Mouse (Mus musculus) hindbrain, embryonic 11.5 days (tissue): ENCODE results near the gene Snx11. TPM values are rescaled to one million over a fixed set of nuclear protein-coding genes. Genes with fewer than 3 reads are reported as not detected.
"Not testable (repeated sequence)": the region's sequence is repeated elsewhere in the genome, so short reads cannot be mapped to it uniquely, and the experiment has no call there.

Experiments used
- ATAC-seq: fragments of 200-750 bp; cut with Nextera tagmentation; 2 replicates; pipeline ENCODE4 v1.8.0; 2017; ENCODE audit warnings: mild to moderate bottlenecking, moderate TSS enrichment, moderate library complexity; ENCODE audit not compliant: low FRiP score
- DNase-seq: peaks from one replicate; pipeline ENCODE4 v3.0.0-alpha.2; 2015; ENCODE audit warnings: low spot score
- H3K27ac ChIP-seq: fragments of 300-500 bp; sonication (generic); 2 replicates; pipeline ENCODE4 v1.5.1; 2014; ENCODE audit warnings: mild to moderate bottlenecking, low read depth, low read length
- H3K27me3 ChIP-seq: fragments of 300-500 bp; sonication (generic); 2 replicates; pipeline ENCODE4 v1.6.1; 2014; ENCODE audit warnings: mild to moderate bottlenecking, low read length, moderate library complexity, mixed read lengths; ENCODE audit not compliant: control insufficient read depth, insufficient read depth
- H3K36me3 ChIP-seq: fragments of 300-500 bp; sonication (generic); 2 replicates; pipeline ENCODE4 v1.6.1; 2014; ENCODE audit warnings: mild to moderate bottlenecking, low read length, moderate library complexity, mixed read lengths; ENCODE audit not compliant: control insufficient read depth, insufficient read depth
- H3K4me1 ChIP-seq: fragments of 300-500 bp; sonication (generic); replicated peaks from 2 replicates; pipeline ENCODE4 v1.6.1; 2014; ENCODE audit warnings: low read length, mixed read lengths; ENCODE audit not compliant: control insufficient read depth, insufficient read depth
- H3K4me2 ChIP-seq: fragments of 300-500 bp; sonication (generic); replicated peaks from 2 replicates; pipeline ENCODE4 v1.6.1; 2014; ENCODE audit warnings: mild to moderate bottlenecking, low read depth, low read length
- H3K4me3 ChIP-seq: fragments of 300-500 bp; sonication (generic); 2 replicates; pipeline ENCODE4 v1.5.1; 2014; ENCODE audit warnings: low read depth, low read length
- H3K9ac ChIP-seq: fragments of 300-500 bp; sonication (generic); 2 replicates; pipeline ENCODE4 v1.6.1; 2014; ENCODE audit warnings: low read depth, low read length
- H3K9me3 ChIP-seq: fragments of 300-500 bp; sonication (generic); 2 replicates; pipeline ENCODE4 v1.6.1; 2016; ENCODE audit warnings: low read length; ENCODE audit not compliant: control insufficient read depth
- WGBS: fragments of 180-500 bp; shearing (Covaris S2); extraction: QIAGEN DNeasy Blood & Tissue Kit; methylation state at CpG from one replicate; pipeline ENCODE4 v1.1.7; 2014; 5-methylcytosine and 5-hydroxymethylcytosine counted together
- polyA plus RNA-seq: library from polyadenylated mRNA; unstranded; fragments of >200 nt; fragmentation: Nextera tagmentation; extraction: Ambion mirVana; gene quantifications from 2 replicates; pipeline ENCODE4 v1.2.1, GENCODE M21; 2014

Snx11 gene
- polyA plus RNA-seq, 1 experiment from 2014 or later = 13.8 TPM

DNA sequence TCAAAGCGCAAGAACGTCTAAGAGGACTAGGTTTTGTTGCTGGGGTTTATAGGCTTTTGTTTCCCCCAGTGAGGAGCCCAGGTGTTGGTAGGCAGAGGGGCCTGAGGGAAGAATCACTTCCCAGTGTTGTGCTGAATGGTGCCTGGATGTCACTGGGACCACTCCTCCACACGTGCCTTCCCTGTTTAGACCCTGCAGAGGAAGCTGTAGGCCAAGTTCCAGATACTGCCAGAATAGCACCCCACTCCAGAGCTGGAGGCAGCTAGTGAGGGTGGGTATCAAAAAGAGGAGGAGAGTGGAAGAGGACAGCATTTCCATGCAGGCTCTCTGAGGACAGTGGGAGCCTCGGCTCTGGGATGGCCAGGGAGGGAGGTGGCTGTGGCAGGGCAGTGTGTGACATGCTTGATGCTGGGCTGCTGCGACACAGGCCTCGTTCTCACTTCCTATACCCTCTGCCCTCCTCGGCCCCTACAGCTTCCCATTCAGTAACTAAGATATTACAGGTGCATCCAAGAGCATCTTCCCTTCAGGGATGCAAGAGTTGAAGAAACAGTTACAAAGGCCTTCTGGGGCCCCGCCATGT is 40.9 kb upstream of the Snx11 start:
- DNase-seq = no peak
- Histone ChIP-seq H3K9me3 (no peaks in the 10 kb centered on the region), H3K27me3 (no peaks in the 10 kb centered on the region), H3K4me3 (no peak overlapping the region), H3K36me3 (peaks cover 17% of the 10 kb centered on the region; the same call in 1 of the 2 replicates), H3K27ac (no peak overlapping the region), H3K9ac (no peak overlapping the region), H3K4me2 (no peak overlapping the region), H3K4me1 (no peaks in the 10 kb centered on the region)
- no peak for ATAC-seq
- 86% methylated on average over 8 of the region's 8 CpGs for WGBS

DNA sequence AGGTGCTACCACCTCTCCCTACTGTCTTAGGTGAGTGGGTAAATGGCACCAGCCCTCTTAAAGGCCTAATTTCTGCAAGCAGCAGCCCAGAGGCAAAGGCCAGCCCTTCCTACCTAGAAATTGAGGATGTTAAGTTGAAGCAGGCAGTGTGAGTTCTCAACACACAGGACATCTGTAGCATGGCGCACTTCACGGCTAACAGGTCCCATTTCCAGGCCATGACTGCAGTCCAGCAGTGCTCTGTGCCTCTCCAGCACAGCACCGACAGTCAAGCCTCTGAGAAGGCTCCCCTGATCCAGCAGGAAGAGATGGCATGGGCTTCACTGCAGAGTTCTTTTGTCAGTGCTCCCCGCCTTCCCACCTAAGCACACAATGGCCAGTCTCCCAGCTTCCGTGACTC is 39.6 kb upstream of the Snx11 start:
- Histone ChIP-seq H3K9me3 (no peaks in the 10 kb centered on the region), H3K27ac (no peak overlapping the region), H3K4me2 (no peak overlapping the region), H3K27me3 (no peaks in the 10 kb centered on the region), H3K4me1 (no peaks in the 10 kb centered on the region), H3K9ac (no peak overlapping the region), H3K36me3 (peaks cover 17% of the 10 kb centered on the region; the same call in 1 of the 2 replicates), H3K4me3 (no peak overlapping the region)
- 72% methylated on average over 5 of the region's 5 CpGs for WGBS
- no peak for DNase-seq
- ATAC-seq = no peak

DNA sequence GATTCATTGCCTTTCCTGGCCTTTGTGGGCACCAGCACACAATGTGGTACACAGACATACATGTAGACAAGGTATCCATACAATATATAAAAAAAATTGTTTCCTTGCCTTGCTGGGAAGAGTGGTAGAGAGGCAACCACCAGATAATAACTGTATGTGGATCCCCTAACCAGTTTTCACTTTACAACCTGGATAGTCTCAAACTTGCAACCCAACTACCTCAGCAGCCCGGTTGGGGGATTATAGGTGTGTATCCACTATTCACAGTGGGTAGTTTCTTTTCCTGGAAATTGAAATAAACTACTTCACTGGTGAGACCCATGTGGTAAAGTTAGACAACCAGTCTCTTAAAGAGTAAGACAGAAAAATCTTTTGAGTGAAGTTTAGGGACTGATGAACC is 39.1 kb upstream of the Snx11 start:
- DNase-seq = no peak
- Histone ChIP-seq H3K36me3 (peaks cover 15% of the 10 kb centered on the region; the same call in 1 of the 2 replicates), H3K9ac (no peak overlapping the region), H3K4me1 (no peaks in the 10 kb centered on the region), H3K4me2 (no peak overlapping the region), H3K27ac (no peak overlapping the region), H3K27me3 (no peaks in the 10 kb centered on the region), H3K4me3 (no peak overlapping the region), H3K9me3 (no peaks in the 10 kb centered on the region)
- ATAC-seq = no peak
- WGBS = 100% methylated on average over 1 of the region's 1 CpGs

DNA sequence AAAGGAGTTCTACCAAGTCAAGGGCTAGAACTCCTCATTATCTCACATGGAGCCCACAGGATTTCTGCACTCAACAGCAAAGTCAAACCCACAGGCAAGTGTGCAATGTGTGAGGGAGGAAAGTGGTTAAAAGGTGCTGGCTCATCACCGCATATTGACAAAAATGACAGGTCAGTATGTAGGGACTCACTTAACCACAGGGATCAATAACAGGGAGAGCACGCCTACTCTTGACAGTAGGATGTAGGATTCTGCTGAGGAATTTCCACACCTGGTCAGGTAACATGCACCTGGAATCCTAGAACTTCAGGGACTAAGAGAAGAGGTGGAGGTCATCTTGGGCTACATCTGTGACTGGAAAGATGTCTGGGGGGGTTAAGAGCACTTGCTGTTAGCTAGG is 38.5 kb upstream of the Snx11 start:
- Histone ChIP-seq H3K4me1 (no peaks in the 10 kb centered on the region), H3K36me3 (peaks cover 10% of the 10 kb centered on the region; the same call in 1 of the 2 replicates), H3K27me3 (no peaks in the 10 kb centered on the region), H3K9ac (no peak overlapping the region), H3K4me3 (no peak overlapping the region), H3K4me2 (no peak overlapping the region), H3K27ac (no peak overlapping the region), H3K9me3 (no peaks in the 10 kb centered on the region)
- ATAC-seq (no peak), DNase-seq (no peak)
- WGBS = 96% methylated on average over 2 of the region's 2 CpGs

DNA sequence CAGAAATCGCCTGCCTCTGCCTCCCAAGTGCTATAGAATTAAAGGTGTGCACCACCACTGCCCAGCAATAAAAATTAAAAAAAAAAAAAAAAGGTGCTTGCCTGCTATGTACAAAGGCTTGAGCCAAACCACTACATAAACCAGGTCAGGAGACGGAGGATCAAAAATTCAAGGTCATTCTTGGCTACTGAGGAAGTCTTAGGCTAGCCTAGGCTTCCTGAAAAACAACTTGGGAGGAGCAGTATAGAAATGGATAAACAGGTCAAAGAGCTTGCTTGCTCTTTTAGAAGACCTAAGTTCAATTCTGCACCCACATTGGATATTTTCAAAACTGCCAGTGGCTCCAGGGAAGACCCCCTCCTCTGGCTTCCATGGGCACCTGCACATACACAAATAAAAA is 37.1 kb upstream of the Snx11 start:
- Histone ChIP-seq H3K4me3 (no peak overlapping the region), H3K27me3 (no peaks in the 10 kb centered on the region), H3K4me1 (no peaks in the 10 kb centered on the region), H3K4me2 (no peak overlapping the region), H3K9me3 (no peaks in the 10 kb centered on the region), H3K27ac (no peak overlapping the region), H3K36me3 (peaks cover 6% of the 10 kb centered on the region; the same call in 1 of the 2 replicates), H3K9ac (no peak overlapping the region)
- DNase-seq (no peak), ATAC-seq (no peak)
- WGBS = 92% methylated on average over 2 of the region's 2 CpGs

DNA sequence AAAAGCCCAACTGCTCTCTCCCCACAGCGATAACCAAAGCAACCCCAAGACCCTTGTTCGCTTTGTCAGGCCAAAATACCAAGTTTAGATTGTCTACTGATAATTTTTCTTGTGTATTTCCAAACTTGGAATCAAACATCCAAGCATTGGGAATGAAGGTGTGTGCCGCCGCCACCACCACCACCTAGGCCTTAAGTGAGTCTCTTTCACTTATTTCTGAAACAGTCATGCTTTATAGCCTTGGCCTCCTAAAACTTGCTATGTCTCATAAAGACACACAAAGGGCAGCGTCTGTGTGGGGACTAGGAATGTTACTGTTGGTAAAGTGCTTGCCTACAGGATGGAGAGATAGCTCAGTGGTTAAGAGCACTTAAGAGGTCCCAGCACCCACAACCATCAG is 36.6 kb upstream of the Snx11 start:
- WGBS = 90% methylated on average over 5 of the region's 5 CpGs
- Histone ChIP-seq H3K9me3 (no peaks in the 10 kb centered on the region), H3K4me2 (no peak overlapping the region), H3K4me1 (no peaks in the 10 kb centered on the region), H3K27ac (no peak overlapping the region), H3K27me3 (no peaks in the 10 kb centered on the region), H3K9ac (no peak overlapping the region), H3K36me3 (peaks cover 8% of the 10 kb centered on the region), H3K4me3 (no peak overlapping the region)
- DNase-seq (no peak), ATAC-seq (no peak)

DNA sequence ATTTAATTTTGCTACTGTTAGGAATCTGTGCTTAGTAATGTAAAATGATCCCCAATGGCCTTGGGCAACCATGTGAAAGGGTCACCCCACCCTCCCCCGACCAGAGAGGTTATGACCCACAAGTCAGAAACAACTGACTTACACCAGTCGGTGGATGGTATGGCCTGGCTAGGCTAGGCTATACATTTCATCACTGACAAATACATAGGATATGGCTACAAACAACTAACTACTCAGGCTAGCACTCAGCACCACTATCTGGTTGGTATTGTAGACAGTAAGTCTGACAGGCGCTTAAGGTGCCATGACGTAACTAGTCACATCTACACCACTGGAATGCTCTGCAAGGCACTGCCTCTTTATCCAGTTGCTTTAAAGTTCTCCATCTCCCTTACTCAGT is 36.1 kb upstream of the Snx11 start:
- Histone ChIP-seq H3K36me3 (peaks cover 12% of the 10 kb centered on the region), H3K27me3 (no peaks in the 10 kb centered on the region), H3K9me3 (no peaks in the 10 kb centered on the region), H3K4me2 (no peak overlapping the region), H3K9ac (no peak overlapping the region), H3K4me1 (no peaks in the 10 kb centered on the region), H3K4me3 (no peak overlapping the region), H3K27ac (no peak overlapping the region)
- ATAC-seq (no peak), DNase-seq (no peak)
- 88% methylated on average over 4 of the region's 4 CpGs for WGBS

DNA sequence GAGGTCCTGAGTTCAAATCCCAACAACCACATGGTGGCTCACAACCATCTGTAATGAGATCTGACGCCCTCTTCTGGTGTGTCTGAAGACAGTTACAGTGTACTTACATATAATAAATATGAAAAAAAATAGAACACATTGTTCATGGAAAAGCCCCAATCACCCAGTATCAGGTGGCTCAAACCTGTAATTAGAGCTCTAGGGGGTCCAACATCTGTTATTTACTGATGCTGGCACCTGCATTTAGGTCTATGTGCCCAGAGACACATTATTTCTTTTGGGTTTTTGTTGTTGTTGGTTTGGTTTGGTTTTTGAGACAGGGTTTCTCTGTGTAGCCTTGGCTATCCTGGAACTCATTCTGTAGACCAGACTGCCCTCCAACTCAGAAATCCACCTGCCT is 33.8 kb upstream of the Snx11 start:
- not testable (repeated sequence) for DNase-seq, H3K36me3 ChIP-seq

DNA sequence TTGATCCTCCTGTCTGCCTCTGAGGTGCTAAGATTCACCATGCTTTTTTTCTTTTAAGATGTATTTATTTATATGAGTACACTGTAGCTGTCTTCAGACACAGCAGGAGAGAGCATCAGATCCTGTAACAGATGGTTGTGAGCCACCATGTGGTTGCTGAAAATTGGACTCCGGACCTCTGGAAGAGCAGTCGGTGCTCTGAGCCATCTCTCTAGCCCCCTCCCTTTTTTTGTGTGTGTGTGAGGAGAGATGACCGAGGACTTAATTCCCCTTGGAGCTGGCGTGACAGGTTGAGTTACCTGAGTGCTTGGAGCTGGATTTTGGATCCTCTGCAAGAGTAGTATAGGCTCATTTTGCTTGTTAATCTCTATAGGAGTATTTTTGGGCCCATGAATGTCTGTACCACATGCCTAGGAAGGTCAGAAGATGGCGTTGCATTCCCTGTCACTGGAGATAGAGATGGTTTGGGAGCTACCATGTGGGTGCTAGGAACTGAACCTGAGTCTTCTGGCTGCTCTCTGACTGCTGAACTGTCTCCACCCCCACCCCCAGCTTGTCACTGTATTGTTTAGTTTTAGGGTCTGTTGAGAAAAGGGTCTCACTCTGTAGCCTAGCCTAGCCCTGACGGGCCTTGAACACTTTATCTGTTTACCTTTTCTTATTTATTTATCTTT is 32.3 kb upstream of the Snx11 start:
- no peak for DNase-seq
- Histone ChIP-seq H3K9ac (no peak overlapping the region), H3K9me3 (no peaks in the 10 kb centered on the region), H3K4me2 (no peak overlapping the region), H3K4me1 (no peaks in the 10 kb centered on the region), H3K27me3 (no peaks in the 10 kb centered on the region), H3K4me3 (no peak overlapping the region), H3K36me3 (peaks cover 16% of the 10 kb centered on the region), H3K27ac (no peak overlapping the region)
- no peak for ATAC-seq
- 92% methylated on average over 6 of the region's 6 CpGs for WGBS

More for the DNA sequence above, 33.8 kb upstream of the Snx11 start:
- ATAC-seq, H3K9ac ChIP-seq, H3K4me1 ChIP-seq, H3K4me2 ChIP-seq, H3K27me3 ChIP-seq, H3K9me3 ChIP-seq, H3K27ac ChIP-seq, H3K4me3 ChIP-seq: not testable (repeated sequence)
- WGBS = 91% methylated on average over 1 of the region's 1 CpGs
